Mouse (Mus musculus) spleen, postnatal 4 days (tissue): ENCODE measurements around the gene Tmem167.

Source experiments
- DNase-seq, 2 experiments: peaks; one replicate each; pipeline ENCODE4 v3.0.0; 2022; ENCODE audit warnings: low spot score in 2 of 2

Gene Tmem167

DNA sequence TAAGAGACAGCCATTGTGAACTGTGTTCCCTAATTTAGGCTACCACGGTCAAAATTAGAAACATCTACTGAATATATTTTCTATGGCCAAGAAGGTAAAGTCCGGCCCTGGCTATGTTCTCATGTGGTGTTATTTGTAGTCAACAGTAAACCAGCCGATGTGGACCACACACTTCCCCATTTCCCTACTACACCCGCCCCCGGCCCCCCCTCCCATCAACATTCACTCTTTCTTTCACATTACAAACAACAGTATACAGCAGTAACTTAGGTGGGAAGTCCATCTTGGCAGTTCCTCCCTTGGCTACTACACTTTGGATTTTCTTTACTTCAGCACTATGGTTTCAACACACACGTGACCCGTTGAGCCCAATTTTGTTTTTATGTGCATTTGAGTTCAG, 94.6 kb downstream of the Tmem167 start:
- DNase-seq = no peak

DNA sequence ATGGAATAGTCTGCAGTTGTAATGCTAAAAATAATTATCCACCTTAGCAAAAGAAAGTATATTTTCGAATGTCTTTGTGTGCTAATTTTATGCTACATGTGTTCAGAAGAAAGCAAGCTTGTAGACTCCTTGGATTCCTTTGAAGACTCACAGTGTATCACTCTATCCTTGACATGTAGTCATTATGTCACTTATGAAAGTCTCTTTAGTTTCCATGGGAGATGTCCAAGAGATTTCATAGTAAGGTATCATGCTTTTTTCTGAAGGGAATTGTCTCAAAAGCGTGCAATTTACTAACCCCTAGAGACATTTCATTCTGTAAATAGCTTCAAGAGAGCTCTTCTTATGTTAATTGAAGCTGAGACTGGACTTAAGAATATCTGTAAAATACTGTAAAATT, 97.8 kb downstream of the Tmem167 start:
- no peak for DNase-seq

DNA sequence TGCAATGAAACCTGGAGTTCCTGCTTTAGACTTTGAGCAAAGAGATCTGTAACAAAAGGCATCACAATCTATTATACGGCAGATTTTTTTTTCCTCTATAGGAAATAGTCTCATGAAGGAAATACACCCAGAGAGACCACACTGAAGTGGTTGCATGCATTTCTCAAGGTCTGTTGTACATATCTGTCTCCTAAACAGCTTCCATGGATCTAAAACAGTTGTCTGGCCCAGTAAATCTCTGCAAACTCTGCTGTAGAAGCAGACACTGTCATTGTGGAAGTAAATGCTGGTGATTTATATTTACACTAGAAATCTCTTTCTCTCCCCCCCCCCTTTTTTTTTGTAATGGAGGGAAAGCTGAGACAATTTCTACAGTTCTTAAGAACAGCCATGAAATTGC, 99.1 kb downstream of the Tmem167 start:
- DNase-seq = no peak

DNA sequence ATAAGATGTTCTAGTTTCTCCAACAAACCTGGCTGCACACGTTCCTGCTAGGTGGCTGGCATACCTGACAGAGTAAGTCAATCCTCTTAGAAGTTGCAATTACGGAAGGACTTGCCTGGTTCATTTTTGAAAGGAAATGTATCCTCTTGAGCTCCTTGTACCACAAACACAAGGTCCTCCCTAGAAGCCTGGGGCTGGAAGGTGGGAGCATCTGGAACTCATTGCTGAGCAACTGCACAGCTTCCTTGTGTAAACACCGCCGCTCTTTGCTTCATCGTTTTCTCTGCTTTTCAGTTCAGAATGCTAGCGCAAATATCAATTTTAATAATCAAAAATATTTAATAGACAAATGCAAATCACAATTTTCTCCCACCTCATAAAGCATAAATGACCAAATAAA, 102.9 kb downstream of the Tmem167 start:
- no peak for DNase-seq
